Mouse (Mus musculus) kidney, adult 2 months (tissue): Measurements from ENCODE around the gene Ndufv1. TPM values are rescaled to one million over a fixed set of nuclear protein-coding genes. Genes with fewer than 3 reads are reported as not detected.
"Not testable (repeated sequence)": the region's sequence is repeated elsewhere in the genome, so short reads cannot be mapped to it uniquely, and the experiment has no call there.

ENCODE experiments used
- DNase-seq: peaks from one replicate; pipeline ENCODE4 v3.0.0; 2021
- H3K27ac ChIP-seq: fragments of 200-500 bp; 2 replicates; pipeline ENCODE4 v1.5.1; 2012; ENCODE audit warnings: low read depth, low read length, control low read depth, inconsistent platforms; ENCODE audit not compliant: insufficient read depth
- H3K27me3 ChIP-seq: fragments of 200-500 bp; replicated peaks from 2 replicates; pipeline ENCODE4 v1.6.1; 2012; ENCODE audit warnings: mild to moderate bottlenecking, moderate library complexity, low read length, inconsistent platforms; ENCODE audit not compliant: control insufficient read depth, insufficient read depth
- H3K36me3 ChIP-seq: fragments of 200-500 bp; 2 replicates; pipeline ENCODE4 v1.6.1; 2012; ENCODE audit warnings: mild to moderate bottlenecking, moderate library complexity, low read length, inconsistent platforms; ENCODE audit not compliant: control insufficient read depth, insufficient read depth
- H3K4me1 ChIP-seq: fragments of 200-500 bp; 2 replicates; pipeline ENCODE4 v1.6.1; 2011; ENCODE audit warnings: low read length; ENCODE audit not compliant: control insufficient read depth, insufficient read depth
- H3K4me3 ChIP-seq: fragments of 200-500 bp; 2 replicates; pipeline ENCODE4 v1.5.1; 2011; ENCODE audit warnings: mild to moderate bottlenecking, low read depth, low read length, control low read depth; ENCODE audit not compliant: insufficient read depth
- CTCF ChIP-seq: fragments of 200-500 bp; conservative IDR thresholded peaks from 2 replicates; pipeline ENCODE4 v1.5.1; 2011; ENCODE audit warnings: low read depth, mild to moderate bottlenecking, control low read depth, low read length, moderate library complexity, mixed read lengths; ENCODE audit not compliant: insufficient read depth, insufficient read length
- POLR2A ChIP-seq: fragments of 200-500 bp; IDR thresholded peaks from one replicate; pipeline ENCODE4 v1.6.1; 2011; ENCODE audit warnings: low read depth, low read length, control low read depth
- WGBS: fragments of 180-500 bp; shearing (Covaris S2); methylation state at CpG from one replicate; pipeline ENCODE4 v1.1.7; 2018; 5-methylcytosine and 5-hydroxymethylcytosine counted together
- polyA plus RNA-seq: library from polyadenylated mRNA; depleted of rRNA; stranded (reverse); fragments of >200 nt; gene quantifications from 2 replicates; pipeline ENCODE4 v1.2.3, GENCODE M21; 2012; rRNA removed

Gene Ndufv1
- 471 and 532 TPM in 2 replicates for polyA plus RNA-seq

- peak; percentile 99 for DNase-seq
- WGBS = under 1% methylated on average over 45 of the region's 45 CpGs
- H3K36me3 ChIP-seq = peaks cover 2% of the 10 kb centered on the region
- H3K4me1 ChIP-seq = peaks cover 8% of the 10 kb centered on the region; the same call in 1 of the 2 replicates
- TF ChIP-seq POLR2A (peak; percentile 59), CTCF (peak; percentile 94)
- no peaks in the 10 kb centered on the region for H3K27me3 ChIP-seq
- H3K27ac ChIP-seq = peak within 1 kb of the TSS; percentile 62
- H3K4me3 ChIP-seq = peak within 1 kb of the TSS; percentile 64
Measured at GRCm38 (mm10) chr19:4012432-4013022, at the start of gene Ndufv1. Gene Ndufv1, minus strand, starts transcription at chr19:4012806.

GRCm38 (mm10) chr19:4060899-4061465 lies 48.4 kb upstream of the Ndufv1 start:
- TF ChIP-seq POLR2A = no peak
- no peak for TF ChIP-seq CTCF
- 85% methylated on average over 6 of the region's 6 CpGs for WGBS
- no peaks in the 10 kb centered on the region for H3K36me3 ChIP-seq
- H3K27me3 ChIP-seq = no peaks in the 10 kb centered on the region
- H3K4me3 ChIP-seq = no peak overlapping the region
- 0 out of 2 replicates have a peak overlapping the region, but pooled peaks have one; percentile 1 for H3K27ac ChIP-seq
- peaks cover 5% of the 10 kb centered on the region; the same call in 1 of the 2 replicates for H3K4me1 ChIP-seq
- DNase-seq = no peak

DNA sequence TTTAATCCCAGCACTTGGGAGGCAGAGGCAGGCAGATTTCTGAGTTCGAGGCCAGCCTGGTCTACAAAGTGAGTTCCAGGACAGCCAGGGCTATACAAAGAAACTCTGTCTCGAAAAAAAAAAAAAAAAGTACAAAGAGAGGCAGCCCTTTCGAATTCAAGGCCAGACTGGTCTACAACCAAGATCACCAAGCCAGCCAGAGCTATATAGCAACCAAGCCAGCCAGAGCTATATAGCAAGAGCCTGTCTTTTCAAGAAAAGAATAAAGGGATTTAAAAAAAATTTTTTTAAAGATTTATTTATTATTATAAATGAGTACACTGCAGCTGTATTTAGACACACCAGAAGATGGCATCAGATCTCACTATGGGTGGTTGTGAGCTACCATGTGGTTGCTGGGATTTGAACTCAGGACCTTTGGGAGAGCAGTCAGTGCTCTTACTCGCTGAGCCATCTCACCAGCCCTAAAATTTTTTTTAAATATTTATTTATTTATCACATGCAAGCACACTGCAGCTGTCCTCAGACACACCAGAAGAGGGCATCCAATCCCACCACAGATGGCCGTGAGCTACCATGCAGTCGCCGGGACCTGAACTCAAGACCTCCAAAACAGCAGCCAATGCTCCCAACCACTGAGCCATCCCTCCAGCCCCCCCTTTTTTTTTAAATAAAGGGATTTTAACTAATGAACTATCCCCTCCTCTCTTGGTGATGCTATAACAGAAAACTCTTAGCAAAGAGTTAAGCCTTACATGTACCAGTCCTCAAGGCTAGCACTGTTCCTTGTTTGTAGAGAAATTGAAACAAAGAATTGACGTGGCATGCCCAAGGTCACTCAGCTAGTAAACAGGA lies 47.7 kb upstream of the Ndufv1 start:
- H3K4me3 ChIP-seq, DNase-seq, H3K36me3 ChIP-seq, H3K27ac ChIP-seq, H3K27me3 ChIP-seq: not testable (repeated sequence)
- peak; percentile 24; the same call in 1 of the 2 replicates for TF ChIP-seq CTCF
- WGBS = 76% methylated on average over 8 of the region's 8 CpGs
- H3K4me1 ChIP-seq = peaks cover 12% of the 10 kb centered on the region; the same call in 1 of the 2 replicates

DNA sequence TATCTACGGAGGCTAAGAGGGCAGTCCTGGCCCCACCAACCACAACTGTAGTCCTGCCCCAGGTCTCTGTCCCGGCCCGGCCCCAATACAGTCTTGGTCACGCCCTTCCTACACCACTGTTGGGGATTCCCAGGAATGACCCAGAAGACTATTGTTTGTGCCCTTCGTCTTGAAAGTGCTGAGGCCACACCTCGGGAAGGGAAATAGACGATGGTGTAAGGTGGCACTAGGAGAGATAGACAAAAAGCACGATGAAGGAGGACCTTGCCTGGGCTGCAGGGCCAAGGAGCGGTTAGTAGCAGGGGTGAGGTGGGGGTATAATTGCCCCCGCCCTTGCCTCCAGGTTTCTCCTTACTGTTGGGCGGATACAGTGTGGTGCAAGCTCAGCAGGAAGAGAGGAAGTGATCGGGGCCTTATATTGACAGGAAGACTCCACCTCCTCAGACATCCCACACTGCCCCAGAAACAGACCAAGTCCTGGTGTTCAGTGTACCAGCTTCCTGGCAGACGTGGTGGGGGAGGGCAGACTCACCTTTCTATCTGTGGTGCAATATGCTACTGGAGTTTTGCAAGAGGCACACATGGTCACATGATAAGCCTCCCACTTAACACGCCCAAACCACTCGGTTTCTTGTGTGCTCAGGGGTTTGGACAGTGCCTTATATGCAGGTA lies 46.6 kb upstream of the Ndufv1 start, which contains the start of gene Gstp3:
Gstp3 (minus strand) TSS at position 501 of the 672 bp plus-strand sequence.
- H3K4me3 ChIP-seq = no peak within 1 kb of the TSS
- H3K27ac ChIP-seq = no peak within 1 kb of the TSS
- no peak for DNase-seq
- H3K27me3 ChIP-seq = no peaks in the 10 kb centered on the region
- H3K4me1 ChIP-seq = peaks cover 12% of the 10 kb centered on the region; the same call in 1 of the 2 replicates
- TF ChIP-seq CTCF (no peak), POLR2A (no peak)
- WGBS = 72% methylated on average over 15 of the region's 15 CpGs
- H3K36me3 ChIP-seq = no peaks in the 10 kb centered on the region

GRCm38 (mm10) chr19:4058581-4058980 lies 46.0 kb upstream of the Ndufv1 start:
- DNase-seq = no peak
- no peaks in the 10 kb centered on the region for H3K27me3 ChIP-seq
- no peaks in the 10 kb centered on the region for H3K36me3 ChIP-seq
- no peak overlapping the region for H3K4me3 ChIP-seq
- no peak overlapping the region for H3K27ac ChIP-seq
- TF ChIP-seq POLR2A (no peak), CTCF (no peak)
- 90% methylated on average over 5 of the region's 5 CpGs for WGBS
- peaks cover 12% of the 10 kb centered on the region; the same call in 1 of the 2 replicates for H3K4me1 ChIP-seq

GRCm38 (mm10) chr19:4057962-4058361 lies 45.4 kb upstream of the Ndufv1 start:
- no peak for TF ChIP-seq POLR2A
- no peak for TF ChIP-seq CTCF

More at GRCm38 (mm10) chr19:4057962-4058361, 45.4 kb upstream of the Ndufv1 start:
- Histone ChIP-seq H3K4me1 (peaks cover 12% of the 10 kb centered on the region; the same call in 1 of the 2 replicates), H3K27me3 (no peaks in the 10 kb centered on the region), H3K4me3 (no peak overlapping the region), H3K36me3 (no peaks in the 10 kb centered on the region), H3K27ac (no peak overlapping the region)
- no peak for DNase-seq
- WGBS = 96% methylated on average over 7 of the region's 7 CpGs
